Mouse (Mus musculus) stomach, postnatal 0 days (tissue): Measurements from ENCODE around the gene Fntb. TPM values are rescaled to one million over a fixed set of nuclear protein-coding genes. Genes with fewer than 3 reads are reported as not detected.

Source experiments
- ATAC-seq: fragments of 200-750 bp; cut with Nextera tagmentation; 2 replicates; pipeline ENCODE4 v1.8.0; 2017; ENCODE audit not compliant: low FRiP score, low TSS enrichment
- DNase-seq: peaks from one replicate; pipeline ENCODE4 v3.0.0-alpha.2; 2016; ENCODE audit warnings: low spot score
- H3K27ac ChIP-seq: fragments of 300-500 bp; sonication (generic); replicated peaks from 2 replicates; pipeline ENCODE4 v1.5.1; 2014; ENCODE audit warnings: mild to moderate bottlenecking, control low read depth
- H3K27me3 ChIP-seq: fragments of 300-500 bp; sonication (generic); 2 replicates; pipeline ENCODE4 v1.6.1; 2014; ENCODE audit warnings: low read length; ENCODE audit not compliant: control insufficient read depth, insufficient read depth
- H3K36me3 ChIP-seq: fragments of 300-500 bp; sonication (generic); 2 replicates; pipeline ENCODE4 v1.6.1; 2014; ENCODE audit warnings: low read length, mixed read lengths; ENCODE audit not compliant: control insufficient read depth, insufficient read depth
- H3K4me1 ChIP-seq: fragments of 300-500 bp; sonication (generic); replicated peaks from 2 replicates; pipeline ENCODE4 v1.6.1; 2014; ENCODE audit warnings: antibody characterized with exemption; ENCODE audit not compliant: control insufficient read depth, insufficient read depth
- H3K4me2 ChIP-seq: fragments of 300-500 bp; sonication (generic); replicated peaks from 2 replicates; pipeline ENCODE4 v1.6.1; 2014; ENCODE audit warnings: low read depth, mild to moderate bottlenecking, control low read depth, moderate library complexity
- H3K4me3 ChIP-seq: fragments of 300-500 bp; sonication (generic); 2 replicates; pipeline ENCODE4 v1.5.1; 2014; ENCODE audit warnings: low read depth, low read length, control low read depth
- H3K9ac ChIP-seq: fragments of 300-500 bp; sonication (generic); 2 replicates; pipeline ENCODE4 v1.6.1; 2014; ENCODE audit warnings: mild to moderate bottlenecking, low read length, control low read depth, mixed read lengths
- H3K9me3 ChIP-seq: fragments of 300-500 bp; sonication (generic); 2 replicates; pipeline ENCODE4 v1.6.1; 2016; ENCODE audit warnings: low read length; ENCODE audit not compliant: control insufficient read depth
- CTCF ChIP-seq: IDR thresholded peaks from 2 replicates; pipeline ENCODE4 v1.5.1; 2016; ENCODE audit warnings: antibody characterized with exemption, low read depth, mild to moderate bottlenecking, moderate library complexity
- EP300 ChIP-seq: optimal IDR thresholded peaks from 2 replicates; pipeline ENCODE3; 2016; ENCODE audit warnings: antibody characterized with exemption
- WGBS: fragments of 180-500 bp; shearing (Covaris S2); extraction: QIAGEN DNeasy Blood & Tissue Kit; methylation state at CpG from one replicate; pipeline ENCODE4 v1.1.7; 2014; 5-methylcytosine and 5-hydroxymethylcytosine counted together
- polyA plus RNA-seq: library from polyadenylated mRNA; unstranded; fragments of >200 nt; fragmentation: Nextera tagmentation; extraction: Ambion mirVana; gene quantifications from 2 replicates; pipeline ENCODE4 v1.2.1, GENCODE M21; 2015

The Fntb gene
- polyA plus RNA-seq, 1 experiment from 2014 or later = 22.4 TPM

DNA sequence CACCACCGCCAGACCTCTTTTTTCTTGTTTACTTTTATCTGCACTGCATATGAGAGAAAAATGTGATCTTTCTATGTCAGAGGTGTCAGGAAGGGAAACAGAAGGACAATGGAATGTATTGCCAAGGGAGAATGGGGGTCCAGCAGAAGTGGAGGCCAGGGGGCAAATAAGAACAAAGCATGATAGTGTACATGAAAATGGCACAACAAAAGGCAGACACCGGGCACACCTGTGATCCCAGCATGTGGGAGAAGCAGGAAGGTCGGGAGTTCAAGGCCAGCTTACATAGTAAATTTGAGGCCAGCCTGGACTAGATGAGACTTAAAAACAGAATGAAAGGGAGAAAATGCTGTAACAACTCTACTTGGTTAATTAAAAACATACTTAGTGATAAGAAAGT, 153.5 kb downstream of the Fntb start:
- Histone ChIP-seq H3K9me3 (no peaks in the 10 kb centered on the region), H3K27me3 (no peaks in the 10 kb centered on the region), H3K36me3 (no peaks in the 10 kb centered on the region; the same call in 1 of the 2 replicates), H3K4me3 (no peak overlapping the region), H3K9ac (no peak overlapping the region), H3K4me1 (no peaks in the 10 kb centered on the region), H3K27ac (no peak overlapping the region), H3K4me2 (no peak overlapping the region)
- no peak for DNase-seq
- ATAC-seq = no peak
- WGBS = 57% methylated on average over 3 of the region's 3 CpGs
- no peak for TF ChIP-seq EP300
- TF ChIP-seq CTCF = no peak

DNA sequence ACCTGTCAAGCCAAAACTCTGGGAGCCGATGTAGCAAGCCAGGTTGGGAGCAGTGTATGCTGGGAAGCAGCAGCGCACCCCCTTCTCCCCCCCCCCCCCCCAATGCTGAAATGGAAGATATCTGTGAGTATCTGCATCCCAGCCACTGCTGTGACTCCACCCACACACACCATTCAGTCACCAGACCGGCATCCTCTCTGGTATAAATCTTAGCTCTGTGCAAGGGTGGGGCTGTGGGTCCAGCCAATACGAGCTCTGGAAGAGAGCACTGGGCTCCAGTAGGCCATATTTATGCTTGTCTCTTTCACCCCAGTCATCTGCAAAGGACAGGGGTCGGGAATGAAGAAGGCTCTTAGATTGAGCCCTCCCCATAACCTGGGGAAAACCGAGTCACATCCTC, 155.0 kb downstream of the Fntb start:
- Histone ChIP-seq H3K4me2 (no peak overlapping the region), H3K27ac (no peak overlapping the region), H3K4me1 (no peaks in the 10 kb centered on the region), H3K9ac (no peak overlapping the region), H3K36me3 (no peaks in the 10 kb centered on the region; the same call in 1 of the 2 replicates), H3K27me3 (no peaks in the 10 kb centered on the region), H3K4me3 (no peak overlapping the region), H3K9me3 (no peaks in the 10 kb centered on the region)
- ATAC-seq (no peak), DNase-seq (no peak)
- no peak for TF ChIP-seq CTCF
- TF ChIP-seq EP300 = no peak
- 66% methylated on average over 6 of the region's 6 CpGs for WGBS

DNA sequence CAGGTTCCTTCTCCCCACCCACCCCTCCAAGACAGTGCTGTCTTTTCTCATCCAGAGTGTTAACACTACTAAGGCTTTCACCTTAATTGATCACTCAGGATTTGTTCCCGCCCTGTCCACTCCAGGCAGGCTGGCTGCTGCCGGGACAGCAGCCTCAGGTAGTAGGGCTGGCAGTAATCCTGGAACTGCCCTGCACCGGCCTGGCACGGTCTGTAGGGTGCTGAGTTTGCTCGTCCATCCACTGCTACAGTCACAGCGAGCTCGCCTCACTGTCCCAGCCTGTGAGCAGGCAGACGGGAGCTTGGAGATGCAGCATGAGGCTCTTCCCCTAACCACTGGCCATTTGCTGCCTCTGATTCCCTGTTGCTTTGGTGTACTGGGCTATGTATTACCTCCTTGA, 155.6 kb downstream of the Fntb start:
- 87% methylated on average over 8 of the region's 8 CpGs for WGBS
- ATAC-seq = no peak
- H3K4me3 ChIP-seq = no peak overlapping the region

DNA sequence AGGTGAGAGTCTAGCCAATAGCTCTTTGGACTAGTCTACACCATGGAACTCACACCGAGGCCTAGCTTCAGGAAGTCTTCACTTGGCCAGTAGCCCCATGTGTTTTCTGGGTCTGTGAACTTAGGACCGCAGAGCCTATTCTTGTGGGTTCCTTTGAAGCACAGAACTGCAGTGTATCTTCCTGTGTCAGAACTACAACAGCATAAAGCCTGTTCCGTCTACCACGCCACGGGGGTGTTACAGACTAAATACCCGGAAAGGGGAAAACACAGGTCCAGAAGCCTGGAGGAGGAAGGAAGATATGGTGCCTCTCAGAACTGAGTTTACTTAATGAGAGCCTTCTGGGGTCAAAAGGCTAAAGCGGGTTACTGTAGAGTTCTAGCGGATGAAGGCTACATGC, 157.7 kb downstream of the Fntb start:
- no peak for TF ChIP-seq CTCF
- TF ChIP-seq EP300 = no peak
- no peak overlapping the region for H3K27ac ChIP-seq
- no peaks in the 10 kb centered on the region; the same call in 1 of the 2 replicates for H3K36me3 ChIP-seq
- no peaks in the 10 kb centered on the region for H3K9me3 ChIP-seq
- H3K27me3 ChIP-seq = no peaks in the 10 kb centered on the region
- no peak overlapping the region for H3K4me3 ChIP-seq
- no peak overlapping the region for H3K4me2 ChIP-seq
- ATAC-seq (no peak), DNase-seq (no peak)
- H3K4me1 ChIP-seq = no peaks in the 10 kb centered on the region
- 77% methylated on average over 8 of the region's 8 CpGs for WGBS
- H3K9ac ChIP-seq = no peak overlapping the region

More for the DNA sequence above, 155.6 kb downstream of the Fntb start:
- Histone ChIP-seq H3K27ac (0 out of 2 replicates have a peak overlapping the region, but pooled peaks have one; percentile 4), H3K9ac (no peak overlapping the region), H3K9me3 (no peaks in the 10 kb centered on the region), H3K4me2 (no peak overlapping the region), H3K4me1 (no peaks in the 10 kb centered on the region), H3K36me3 (no peaks in the 10 kb centered on the region; the same call in 1 of the 2 replicates), H3K27me3 (no peaks in the 10 kb centered on the region)
- no peak for DNase-seq
- TF ChIP-seq EP300 (no peak), CTCF (no peak)

DNA sequence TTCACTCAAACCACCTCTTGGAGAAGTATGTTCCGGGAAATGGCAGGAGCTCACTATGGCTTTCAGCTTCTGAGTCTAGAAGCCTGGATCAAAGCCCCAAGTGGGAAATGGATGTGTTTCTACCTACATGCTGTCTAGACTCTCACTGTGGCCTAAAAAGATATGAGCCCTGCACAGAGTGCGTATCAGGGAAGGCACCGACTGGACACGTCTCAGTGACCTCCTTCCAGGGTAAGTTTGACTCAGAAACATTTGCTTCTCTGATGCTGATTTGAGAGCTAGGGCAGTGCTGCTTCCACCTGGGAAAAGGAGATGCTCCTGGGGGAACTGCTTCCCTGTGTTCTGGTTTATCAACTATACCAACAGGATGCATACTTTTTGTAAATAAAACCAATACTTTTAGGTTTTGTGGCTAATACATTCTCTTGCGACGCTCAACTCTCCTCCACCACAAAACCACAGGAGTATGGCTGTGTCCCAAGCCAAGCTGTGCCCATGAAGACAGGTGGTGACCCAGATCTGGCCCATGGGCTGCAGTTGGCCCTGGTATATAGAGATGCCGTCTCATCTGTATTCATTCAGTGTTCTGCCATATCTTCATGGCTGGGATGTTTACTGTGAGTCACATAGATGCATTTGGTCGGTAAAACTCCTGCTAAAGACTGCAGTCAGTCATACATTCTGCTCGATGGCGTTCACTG, 159.7 kb downstream of the Fntb start:
- no peak for DNase-seq
- 87% methylated on average over 10 of the region's 10 CpGs for WGBS
- no peak overlapping the region for H3K27ac ChIP-seq
- no peaks in the 10 kb centered on the region for H3K9me3 ChIP-seq
- no peak for ATAC-seq
- no peaks in the 10 kb centered on the region for H3K27me3 ChIP-seq
- no peaks in the 10 kb centered on the region for H3K4me1 ChIP-seq
- TF ChIP-seq EP300 (no peak), CTCF (no peak)
- no peak overlapping the region for H3K4me2 ChIP-seq
- no peak overlapping the region for H3K4me3 ChIP-seq
- no peaks in the 10 kb centered on the region; the same call in 1 of the 2 replicates for H3K36me3 ChIP-seq
- H3K9ac ChIP-seq = no peak overlapping the region

DNA sequence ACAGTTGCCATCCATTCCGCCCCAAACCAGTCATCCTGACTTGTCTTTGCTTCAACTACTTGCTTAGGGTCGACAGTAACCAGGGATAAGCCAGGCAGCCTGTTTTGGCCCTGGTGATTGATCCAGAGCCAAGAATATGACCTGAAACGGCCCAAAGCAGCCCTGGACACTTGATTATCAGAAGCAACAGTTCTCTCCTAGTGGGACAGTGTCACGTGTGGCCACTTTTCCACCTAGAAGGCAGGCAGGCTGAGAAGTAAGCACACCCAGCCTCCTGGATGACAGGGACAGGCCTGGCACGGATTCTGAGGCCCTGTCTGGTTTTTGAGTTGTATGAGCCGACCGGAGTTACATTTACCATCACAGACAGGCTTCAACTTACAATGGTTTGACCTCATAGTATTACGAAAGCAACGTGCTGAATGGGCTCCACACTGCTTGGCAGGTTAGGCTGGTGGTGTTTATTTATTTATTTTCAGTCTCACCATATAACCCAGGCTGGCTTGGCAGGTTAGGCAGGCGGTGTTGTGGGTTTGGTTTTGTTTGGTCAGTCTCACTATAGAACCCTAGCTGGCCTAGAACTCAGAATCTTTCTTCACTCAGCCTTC, 161.1 kb downstream of the Fntb start:
- TF ChIP-seq CTCF (no peak), EP300 (no peak)
- no peak overlapping the region for H3K4me3 ChIP-seq
- H3K9me3 ChIP-seq = no peaks in the 10 kb centered on the region
- H3K4me1 ChIP-seq = no peaks in the 10 kb centered on the region
- no peak overlapping the region for H3K9ac ChIP-seq
- H3K27me3 ChIP-seq = no peaks in the 10 kb centered on the region
- no peak for DNase-seq
- H3K36me3 ChIP-seq = no peaks in the 10 kb centered on the region
- peak overlapping the region; percentile 73 for H3K27ac ChIP-seq
- H3K4me2 ChIP-seq = no peak overlapping the region
- peak; percentile 24 for ATAC-seq
- WGBS = 59% methylated on average over 10 of the region's 10 CpGs
